Mouse (Mus musculus): ENCODE data around the gene Cnot2. TPM values are rescaled to one million over a fixed set of nuclear protein-coding genes. Genes with fewer than 3 reads are reported as not detected.
A peak's percentile ranks its signal among the peaks of the same experiment; 100 is the strongest.

Gene Cnot2
- polyA plus RNA-seq, 1 experiment = 19.2 TPM

DNA sequence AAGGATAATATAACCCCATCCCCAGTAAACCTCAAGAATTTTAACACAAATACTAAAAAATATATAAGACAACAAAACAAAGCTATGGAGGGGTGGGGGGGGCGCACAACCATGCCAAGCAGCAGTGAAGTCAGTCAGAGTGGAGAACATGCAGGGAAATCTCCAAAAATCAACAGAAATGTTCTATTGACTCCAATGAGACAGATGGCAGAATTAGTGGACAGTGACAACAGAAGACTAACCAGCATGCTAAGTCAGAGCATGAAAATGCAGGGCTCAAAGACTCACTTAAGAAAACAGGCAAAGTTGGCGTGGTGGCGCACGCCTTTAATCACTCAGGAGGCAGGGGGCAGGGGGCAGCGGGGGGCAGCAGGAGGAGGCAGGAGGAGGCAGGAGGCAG, 40.6 kb downstream of the Cnot2 start:
- Histone ChIP-seq H3K27me3 (ENCODE audit: control insufficient read depth, insufficient read depth, low read length) (no peaks in the 10 kb centered on the region), H3K4me3 (ENCODE audit: low read depth, low read length) (no peak overlapping the region), H3K27ac (ENCODE audit: insufficient read depth, low read depth, low read length) (no peak overlapping the region), H3K4me1 (ENCODE audit: control insufficient read depth, insufficient read depth, insufficient read length, low read length) (peaks cover 9% of the 10 kb centered on the region), H3K36me3 (ENCODE audit: control insufficient read depth, insufficient read depth, low read length) (peaks cover 3% of the 10 kb centered on the region; the same call in 1 of the 2 replicates)
- WGBS = 92% methylated on average over 5 of the region's 5 CpGs
- TF ChIP-seq CTCF (IDR thresholded peaks at IDR 0.05; ENCODE audit: extremely low read depth, insufficient read length, insufficient replicate concordance, low read depth, low read length) (no peak), POLR2A (IDR thresholded peaks at IDR 0.05; ENCODE audit: low read depth, low read length) (no peak)

- Histone ChIP-seq H3K27ac (ENCODE audit: insufficient read depth, low read depth, low read length) (no peak overlapping the region), H3K36me3 (ENCODE audit: control insufficient read depth, insufficient read depth, low read length) (0 out of 2 replicates have a peak, but pooled peaks cover 1% of the 10 kb centered on the region), H3K27me3 (ENCODE audit: control insufficient read depth, insufficient read depth, low read length) (no peaks in the 10 kb centered on the region), H3K4me1 (ENCODE audit: control insufficient read depth, insufficient read depth, insufficient read length, low read length) (peaks cover 15% of the 10 kb centered on the region), H3K4me3 (ENCODE audit: low read depth, low read length) (no peak overlapping the region)
- 62% methylated on average over 3 of the region's 3 CpGs for WGBS
- TF ChIP-seq CTCF (IDR thresholded peaks at IDR 0.05; ENCODE audit: extremely low read depth, insufficient read length, insufficient replicate concordance, low read depth, low read length) (no peak), POLR2A (IDR thresholded peaks at IDR 0.05; ENCODE audit: low read depth, low read length) (no peak)
These were observed 43.8 kb downstream of the Cnot2 start for GRCm38 (mm10) chr10:116537495-116537894.

GRCm38 (mm10) chr10:116534278-116534677, 47.0 kb downstream of the Cnot2 start:
- H3K4me3 ChIP-seq (ENCODE audit: low read depth, low read length) = no peak overlapping the region
- H3K4me1 ChIP-seq (ENCODE audit: control insufficient read depth, insufficient read depth, insufficient read length, low read length) = peaks cover 13% of the 10 kb centered on the region
- H3K27me3 ChIP-seq (ENCODE audit: control insufficient read depth, insufficient read depth, low read length) = no peaks in the 10 kb centered on the region
- peak overlapping the region; percentile 74; the same call in 1 of the 2 replicates for H3K27ac ChIP-seq (ENCODE audit: insufficient read depth, low read depth, low read length)
- 27% methylated on average over 3 of the region's 3 CpGs for WGBS
- 0 out of 2 replicates have a peak, but pooled peaks cover under 1% of the 10 kb centered on the region for H3K36me3 ChIP-seq (ENCODE audit: control insufficient read depth, insufficient read depth, low read length)
- TF ChIP-seq CTCF (IDR thresholded peaks at IDR 0.05; ENCODE audit: extremely low read depth, insufficient read length, insufficient replicate concordance, low read depth, low read length) (no peak), POLR2A (IDR thresholded peaks at IDR 0.05; ENCODE audit: low read depth, low read length) (no peak)

DNA sequence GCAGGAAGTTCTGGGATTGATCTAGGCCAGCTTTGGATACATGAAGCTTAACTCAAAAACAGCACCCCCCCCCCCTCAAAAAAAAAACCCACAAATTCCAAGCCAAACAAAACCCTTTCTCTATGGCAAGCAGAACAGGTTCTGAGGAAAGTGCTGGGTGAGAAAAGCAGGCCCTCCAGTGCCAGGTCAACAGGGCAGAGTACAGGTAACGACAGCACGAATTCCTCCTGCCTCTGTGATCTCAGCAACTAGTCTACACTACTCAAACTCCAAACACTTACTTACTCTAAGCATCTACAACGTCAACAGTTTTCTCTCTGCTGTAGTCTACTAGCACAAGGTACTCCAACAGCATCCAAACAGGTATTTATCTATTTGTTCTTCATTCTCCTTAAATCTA, 48.8 kb downstream of the Cnot2 start:
- no peak overlapping the region for H3K4me3 ChIP-seq (ENCODE audit: low read depth, low read length)
- H3K4me1 ChIP-seq (ENCODE audit: control insufficient read depth, insufficient read depth, insufficient read length, low read length) = peaks cover 12% of the 10 kb centered on the region; the same call in 1 of the 2 replicates
- peaks cover 1% of the 10 kb centered on the region; the same call in 1 of the 2 replicates for H3K36me3 ChIP-seq (ENCODE audit: control insufficient read depth, insufficient read depth, low read length)
- TF ChIP-seq CTCF (IDR thresholded peaks at IDR 0.05; ENCODE audit: extremely low read depth, insufficient read length, insufficient replicate concordance, low read depth, low read length) (no peak), POLR2A (IDR thresholded peaks at IDR 0.05; ENCODE audit: low read depth, low read length) (no peak)
- H3K27me3 ChIP-seq (ENCODE audit: control insufficient read depth, insufficient read depth, low read length) = no peaks in the 10 kb centered on the region
- 0 out of 2 replicates have a peak overlapping the region, but pooled peaks have one; percentile 31 for H3K27ac ChIP-seq (ENCODE audit: insufficient read depth, low read depth, low read length)
- 40% methylated on average over 3 of the region's 3 CpGs for WGBS

GRCm38 (mm10) chr10:116531063-116531462, 50.2 kb downstream of the Cnot2 start:
- no peak overlapping the region for H3K4me3 ChIP-seq (ENCODE audit: low read depth, low read length)
- peaks cover 3% of the 10 kb centered on the region; the same call in 1 of the 2 replicates for H3K36me3 ChIP-seq (ENCODE audit: control insufficient read depth, insufficient read depth, low read length)
- no peak for TF ChIP-seq POLR2A (IDR thresholded peaks at IDR 0.05; ENCODE audit: low read depth, low read length)
- no peak overlapping the region for H3K27ac ChIP-seq (ENCODE audit: insufficient read depth, low read depth, low read length)
- 89% methylated on average over 3 of the region's 3 CpGs for WGBS
- no peaks in the 10 kb centered on the region for H3K27me3 ChIP-seq (ENCODE audit: control insufficient read depth, insufficient read depth, low read length)
- H3K4me1 ChIP-seq (ENCODE audit: control insufficient read depth, insufficient read depth, insufficient read length, low read length) = peaks cover 7% of the 10 kb centered on the region; the same call in 1 of the 2 replicates

DNA sequence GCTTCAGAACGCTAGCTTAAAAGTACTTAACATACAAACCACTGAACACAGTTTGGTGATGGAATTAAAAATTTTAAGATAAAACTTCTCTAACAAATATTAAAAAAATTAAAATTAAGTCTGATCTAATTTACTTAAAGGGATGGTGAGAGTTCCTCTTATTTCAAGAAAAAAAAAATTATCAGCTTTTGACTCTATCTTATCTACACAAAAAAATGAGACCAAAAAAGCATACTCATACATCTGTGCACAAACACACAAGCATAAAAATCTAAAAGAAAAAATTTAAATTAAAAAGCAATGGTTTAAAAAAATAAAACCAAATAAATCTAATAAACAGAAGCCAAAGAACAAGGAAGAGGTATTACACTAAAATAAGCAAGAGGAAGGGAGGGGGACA, 61.7 kb downstream of the Cnot2 start:
- Histone ChIP-seq H3K27me3 (ENCODE audit: control insufficient read depth, insufficient read depth, low read length) (no peaks in the 10 kb centered on the region), H3K4me1 (ENCODE audit: control insufficient read depth, insufficient read depth, insufficient read length, low read length) (no peaks in the 10 kb centered on the region), H3K27ac (ENCODE audit: insufficient read depth, low read depth, low read length) (no peak overlapping the region), H3K36me3 (ENCODE audit: control insufficient read depth, insufficient read depth, low read length) (peaks cover 1% of the 10 kb centered on the region; the same call in 1 of the 2 replicates), H3K4me3 (ENCODE audit: low read depth, low read length) (no peak overlapping the region)
- TF ChIP-seq CTCF (IDR thresholded peaks at IDR 0.05; ENCODE audit: extremely low read depth, insufficient read length, insufficient replicate concordance, low read depth, low read length) (no peak), POLR2A (IDR thresholded peaks at IDR 0.05; ENCODE audit: low read depth, low read length) (no peak)
- 89% methylated on average over 1 of the region's 1 CpGs for WGBS

GRCm38 (mm10) chr10:116515590-116515989, 65.7 kb downstream of the Cnot2 start:
- H3K4me3 ChIP-seq (ENCODE audit: low read depth, low read length) = no peak overlapping the region
- WGBS = 94% methylated on average over 6 of the region's 6 CpGs
- TF ChIP-seq POLR2A (IDR thresholded peaks at IDR 0.05; ENCODE audit: low read depth, low read length) (no peak), CTCF (IDR thresholded peaks at IDR 0.05; ENCODE audit: extremely low read depth, insufficient read length, insufficient replicate concordance, low read depth, low read length) (no peak)
- no peaks in the 10 kb centered on the region for H3K27me3 ChIP-seq (ENCODE audit: control insufficient read depth, insufficient read depth, low read length)
- no peak overlapping the region for H3K27ac ChIP-seq (ENCODE audit: insufficient read depth, low read depth, low read length)
- H3K4me1 ChIP-seq (ENCODE audit: control insufficient read depth, insufficient read depth, insufficient read length, low read length) = no peaks in the 10 kb centered on the region
- peaks cover 1% of the 10 kb centered on the region; the same call in 1 of the 2 replicates for H3K36me3 ChIP-seq (ENCODE audit: control insufficient read depth, insufficient read depth, low read length)

All from small intestine, adult 2 months (tissue).